Mouse (Mus musculus) liver, postnatal 0 days (tissue): ENCODE data around the gene Brf1. TPM values are rescaled to one million over a fixed set of nuclear protein-coding genes. Genes with fewer than 3 reads are reported as not detected.

ENCODE experiments used
- ATAC-seq: fragments of 200-750 bp; cut with Nextera tagmentation; 2 replicates; pipeline ENCODE4 v1.8.0; 2017; ENCODE audit warnings: mild to moderate bottlenecking, moderate library complexity
- DNase-seq: peaks from one replicate; pipeline ENCODE4 v3.0.0-alpha.2; 2016
- H3K27ac ChIP-seq: fragments of 300-500 bp; sonication (generic); 2 replicates; pipeline ENCODE4 v1.5.1; 2014; ENCODE audit warnings: antibody characterized with exemption, moderate library complexity, mild to moderate bottlenecking, low read depth
- H3K27me3 ChIP-seq: fragments of 300-500 bp; sonication (generic); 2 replicates; pipeline ENCODE4 v1.6.1; 2014; ENCODE audit warnings: low read length, control low read depth, mixed read lengths; ENCODE audit not compliant: insufficient read depth
- H3K36me3 ChIP-seq: fragments of 300-500 bp; sonication (generic); replicated peaks from 2 replicates; pipeline ENCODE4 v1.6.1; 2014; ENCODE audit warnings: mild to moderate bottlenecking, control low read depth, low read length, moderate library complexity, mixed read lengths; ENCODE audit not compliant: insufficient read depth
- H3K4me1 ChIP-seq: fragments of 300-500 bp; sonication (generic); 2 replicates; pipeline ENCODE4 v1.6.1; 2014; ENCODE audit warnings: antibody characterized with exemption, mild to moderate bottlenecking, control low read depth; ENCODE audit not compliant: insufficient read depth
- H3K4me2 ChIP-seq: fragments of 300-500 bp; sonication (generic); 2 replicates; pipeline ENCODE4 v1.6.1; 2014; ENCODE audit warnings: low read depth, mild to moderate bottlenecking, low read length, moderate library complexity, mixed read lengths
- H3K4me3 ChIP-seq: fragments of 300-500 bp; sonication (generic); 2 replicates; pipeline ENCODE4 v1.5.1; 2014; ENCODE audit warnings: low read depth, low read length
- H3K9ac ChIP-seq: fragments of 300-500 bp; sonication (generic); replicated peaks from 2 replicates; pipeline ENCODE4 v1.6.1; 2014; ENCODE audit warnings: mild to moderate bottlenecking, moderate library complexity
- H3K9me3 ChIP-seq: fragments of 300-500 bp; sonication (generic); 2 replicates; pipeline ENCODE4 v1.6.1; 2016; ENCODE audit warnings: mild to moderate bottlenecking, control low read depth, low read length, mixed read lengths
- CTCF ChIP-seq: sonication (generic); IDR thresholded peaks from 2 replicates; pipeline ENCODE4 v1.5.1; 2016; ENCODE audit warnings: antibody characterized with exemption, low read depth
- EP300 ChIP-seq: IDR thresholded peaks from 2 replicates; pipeline ENCODE4 v1.6.1; 2016; ENCODE audit warnings: antibody characterized with exemption, low read depth, mild to moderate bottlenecking
- WGBS: fragments of 180-500 bp; shearing (Covaris S2); extraction: QIAGEN DNeasy Blood & Tissue Kit; methylation state at CpG from one replicate; pipeline ENCODE4 v1.1.7; 2014; ENCODE audit not compliant: insufficient replicate concordance; 5-methylcytosine and 5-hydroxymethylcytosine counted together
- microRNA-seq: library from miRNA; unstranded; fragments of <30 nt; microRNA quantifications from one replicate; pipeline ENCODE4, GENCODE M21; 2016
- polyA plus RNA-seq: library from polyadenylated mRNA; unstranded; fragments of >200 nt; fragmentation: Nextera tagmentation; extraction: Ambion mirVana; gene quantifications from 2 replicates; pipeline ENCODE4 v1.2.1, GENCODE M21; 2015

The Brf1 gene
- polyA plus RNA-seq, 1 experiment from 2014 or later = 18.4 TPM

- Histone ChIP-seq H3K4me2 (no peak overlapping the region), H3K4me1 (no peaks in the 10 kb centered on the region; the same call in 1 of the 2 replicates), H3K27ac (no peak overlapping the region), H3K9ac (no peak overlapping the region), H3K27me3 (no peaks in the 10 kb centered on the region), H3K9me3 (no peaks in the 10 kb centered on the region), H3K36me3 (no peaks in the 10 kb centered on the region), H3K4me3 (no peak overlapping the region)
- WGBS = 64% methylated on average over 11 of the region's 11 CpGs
- DNase-seq = no peak
- no peak for ATAC-seq
- TF ChIP-seq EP300 (no peak), CTCF (no peak)
Measured at GRCm38 (mm10) chr12:112914527-112914926, 86.0 kb downstream of the Brf1 start.

- Histone ChIP-seq H3K9me3 (no peaks in the 10 kb centered on the region), H3K4me3 (no peak overlapping the region), H3K27ac (no peak overlapping the region), H3K9ac (no peak overlapping the region), H3K4me1 (no peaks in the 10 kb centered on the region; the same call in 1 of the 2 replicates), H3K27me3 (no peaks in the 10 kb centered on the region), H3K36me3 (no peaks in the 10 kb centered on the region), H3K4me2 (no peak overlapping the region)
- TF ChIP-seq EP300 (no peak), CTCF (no peak)
- no peak for DNase-seq
- WGBS = 89% methylated on average over 28 of the region's 28 CpGs
- ATAC-seq = no peak
Measured at GRCm38 (mm10) chr12:112912951-112913745, 87.4 kb downstream of the Brf1 start.

DNA sequence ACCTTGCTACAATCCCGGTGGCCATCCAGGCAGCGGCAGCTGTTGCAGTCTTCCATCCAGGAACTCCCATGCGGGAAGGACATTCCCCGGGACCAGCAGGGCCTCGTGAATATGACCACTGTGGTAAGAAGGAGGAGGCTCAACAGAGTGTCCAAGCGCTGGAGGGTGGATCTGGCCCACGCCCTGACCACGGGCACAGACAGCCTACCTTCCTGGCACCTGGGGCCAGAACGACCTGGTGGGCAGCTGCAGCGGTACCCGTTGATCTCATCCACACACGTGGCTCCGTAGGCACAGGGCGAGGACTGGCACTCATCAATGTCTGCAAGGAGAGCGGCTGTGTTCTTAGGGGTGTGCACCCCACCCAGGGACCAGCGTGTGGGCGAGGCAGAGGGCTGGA is 88.8 kb downstream of the Brf1 start:
- no peak overlapping the region for H3K27ac ChIP-seq
- DNase-seq = no peak
- WGBS = 81% methylated on average over 14 of the region's 17 CpGs
- H3K36me3 ChIP-seq = no peaks in the 10 kb centered on the region
- TF ChIP-seq CTCF = no peak
- no peak for TF ChIP-seq EP300
- H3K4me1 ChIP-seq = no peaks in the 10 kb centered on the region
- H3K4me2 ChIP-seq = no peak overlapping the region
- ATAC-seq = no peak
- H3K4me3 ChIP-seq = no peak overlapping the region
- H3K9me3 ChIP-seq = no peaks in the 10 kb centered on the region
- H3K27me3 ChIP-seq = no peaks in the 10 kb centered on the region
- no peak overlapping the region for H3K9ac ChIP-seq

Small RNAs within 50 kb of the gene (microRNA-seq; reads per million reads assigned to microRNA genes)
- gene Mir6941 = not detected

Other genes with a start within 250 kb of the Brf1 start
- 20.9 and 22.4 TPM in 2 replicates for gene Pld4, start 240.0 kb downstream of the Brf1 start, polyA plus RNA-seq
- 0.22 and 0.36 TPM in 2 replicates for gene Ahnak2, start 198.0 kb downstream of the Brf1 start, polyA plus RNA-seq
- 0.69 TPM in 2 replicates for gene Clba1, start 191.8 kb downstream of the Brf1 start, polyA plus RNA-seq
- 29.8 and 30.4 TPM in 2 replicates for gene Cdca4, start 171.3 kb downstream of the Brf1 start, polyA plus RNA-seq
- 0.26 and 0.34 TPM in 2 replicates for gene Gpr132, start 132.5 kb downstream of the Brf1 start, polyA plus RNA-seq
- 0.14 and 0.22 TPM in 2 replicates for gene Jag2, start 70.9 kb downstream of the Brf1 start, polyA plus RNA-seq
- 30.0 and 30.6 TPM in 2 replicates for gene Nudt14, start 58.6 kb downstream of the Brf1 start, polyA plus RNA-seq
- gene Btbd6, start 24.2 kb downstream of the Brf1 start, polyA plus RNA-seq = 4.1 and 4.7 TPM in 2 replicates
- gene Pacs2, start 13.8 kb upstream of the Brf1 start, polyA plus RNA-seq = 3.9 and 4.0 TPM in 2 replicates
- not detected in 2 replicates for gene Tex22, start 73.8 kb upstream of the Brf1 start, polyA plus RNA-seq
- gene Mta1, start 97.6 kb upstream of the Brf1 start, polyA plus RNA-seq = 3.6 and 3.9 TPM in 2 replicates
- 65.1 and 67.4 TPM in 2 replicates for gene Crip2, start 139.5 kb upstream of the Brf1 start, polyA plus RNA-seq
- 174 and 181 TPM in 2 replicates for gene Crip1, start 145.6 kb upstream of the Brf1 start, polyA plus RNA-seq
- gene Tedc1, start 155.7 kb upstream of the Brf1 start, polyA plus RNA-seq = 3.9 and 4.6 TPM in 2 replicates
- 0.20 and 0.21 TPM in 2 replicates for gene Tmem121, start 185.2 kb upstream of the Brf1 start, polyA plus RNA-seq